Mouse (Mus musculus) cerebellum, adult 18-20 months (tissue): ENCODE results near the gene Slc25a47.
A peak's percentile ranks its signal among the peaks of the same experiment; 100 is the strongest.

Experiments used
- DNase-seq, 2 experiments: peaks; one replicate each; pipeline ENCODE4 v3.0.0; 2021

The Slc25a47 gene

GRCm38 (mm10) chr12:108869575-108869974 is 33.7 kb downstream of the Slc25a47 start:
- DNase-seq, result no peak

- DNase-seq, result no peak
These were observed 37.3 kb downstream of the Slc25a47 start for GRCm38 (mm10) chr12:108873122-108873521.

- DNase-seq, result no peak
These were observed 43.3 kb downstream of the Slc25a47 start for GRCm38 (mm10) chr12:108879138-108879537.

GRCm38 (mm10) chr12:108880606-108881005 is 44.8 kb downstream of the Slc25a47 start:
- no peak for DNase-seq

- no peak for DNase-seq
These were observed 45.3 kb downstream of the Slc25a47 start for GRCm38 (mm10) chr12:108881192-108881591.

- DNase-seq, result no peak
These were observed 46.9 kb downstream of the Slc25a47 start for GRCm38 (mm10) chr12:108882776-108883175.

GRCm38 (mm10) chr12:108885906-108886305 is 50.1 kb downstream of the Slc25a47 start:
- no peak for DNase-seq

- no peak for DNase-seq
These were observed 51.2 kb downstream of the Slc25a47 start for GRCm38 (mm10) chr12:108887077-108887476.

GRCm38 (mm10) chr12:108888632-108889031 is 52.8 kb downstream of the Slc25a47 start:
- no peak for DNase-seq

GRCm38 (mm10) chr12:108892989-108893714 is 57.3 kb downstream of the Slc25a47 start, which contains the start of gene Wdr25:
Wdr25 (plus strand) TSS chr12:108893631.
- DNase-seq, result no peak

GRCm38 (mm10) chr12:108893715-108894431 is 58.0 kb downstream of the Slc25a47 start, which contains the start of gene Wars:
Wars (minus strand) TSS chr12:108894174.
- peak; percentile 94 to 97 for DNase-seq

GRCm38 (mm10) chr12:108894432-108894816 is 58.6 kb downstream of the Slc25a47 start:
- DNase-seq, result no peak

- DNase-seq, result no peak
These were observed 60.2 kb downstream of the Slc25a47 start for GRCm38 (mm10) chr12:108896006-108896405.

GRCm38 (mm10) chr12:108901346-108901745 is 65.5 kb downstream of the Slc25a47 start:
- no peak for DNase-seq

GRCm38 (mm10) chr12:108902940-108903339 is 67.1 kb downstream of the Slc25a47 start:
- DNase-seq, result peak; percentile 56 to 74

GRCm38 (mm10) chr12:108903600-108904275 is 67.9 kb downstream of the Slc25a47 start:
- peak; percentile 62 to 66 for DNase-seq

GRCm38 (mm10) chr12:108904276-108904653 is 68.4 kb downstream of the Slc25a47 start:
- no peak for DNase-seq

- no peak for DNase-seq
These were observed 69.9 kb downstream of the Slc25a47 start for GRCm38 (mm10) chr12:108905620-108906302.

GRCm38 (mm10) chr12:108906398-108906797 is 70.6 kb downstream of the Slc25a47 start:
- DNase-seq, result no peak
